Mouse (Mus musculus) kidney, adult 2 months (tissue): ENCODE results near the gene Tm7sf3.

ENCODE experiments used
- CTCF ChIP-seq: fragments of 200-500 bp; conservative IDR thresholded peaks from 2 replicates; pipeline ENCODE4 v1.5.1; 2011; ENCODE audit warnings: low read depth, mild to moderate bottlenecking, control low read depth, low read length, moderate library complexity, mixed read lengths; ENCODE audit not compliant: insufficient read depth, insufficient read length
- POLR2A ChIP-seq: fragments of 200-500 bp; IDR thresholded peaks from one replicate; pipeline ENCODE4 v1.6.1; 2011; ENCODE audit warnings: low read depth, low read length, control low read depth

- TF ChIP-seq CTCF (no peak), POLR2A (no peak)
Measured at GRCm38 (mm10) chr6:146633097-146633496, 9.5 kb downstream of the Tm7sf3 start.
